Mouse (Mus musculus) stomach, embryonic 14.5 days (tissue): ENCODE measurements at regions not wholly inside any gene's neighbourhood (a gene's known extent, or its start where the extent isn't known, plus 50 kb on each side); places are given as distances from the start of the nearest gene placed in this dataset.

Experiments used
- ATAC-seq: fragments of 200-750 bp; cut with Nextera tagmentation; 2 replicates; pipeline ENCODE4 v1.8.0; 2017; ENCODE audit warnings: low read depth, moderate TSS enrichment; ENCODE audit not compliant: insufficient number of reproducible peaks, insufficient read depth, low FRiP score
- H3K27ac ChIP-seq: fragments of 300-500 bp; sonication (generic); 2 replicates; pipeline ENCODE4 v1.5.1; 2014; ENCODE audit warnings: mild to moderate bottlenecking, low read length, moderate library complexity, mixed read lengths
- H3K27me3 ChIP-seq: fragments of 300-500 bp; sonication (generic); 2 replicates; pipeline ENCODE4 v1.6.1; 2014; ENCODE audit warnings: low read length, control low read depth, mixed read lengths; ENCODE audit not compliant: control insufficient read depth, insufficient read depth
- H3K36me3 ChIP-seq: fragments of 300-500 bp; sonication (generic); 2 replicates; pipeline ENCODE4 v1.6.1; 2014; ENCODE audit warnings: mild to moderate bottlenecking, control low read depth, low read length, moderate library complexity, mixed read lengths; ENCODE audit not compliant: control insufficient read depth, insufficient read depth
- H3K4me1 ChIP-seq: fragments of 300-500 bp; sonication (generic); 2 replicates; pipeline ENCODE4 v1.6.1; 2014; ENCODE audit warnings: low read length, control low read depth, mixed read lengths; ENCODE audit not compliant: control insufficient read depth, insufficient read depth
- H3K4me2 ChIP-seq: fragments of 300-500 bp; sonication (generic); replicated peaks from 2 replicates; pipeline ENCODE4 v1.6.1; 2014; ENCODE audit warnings: low read depth, low read length, control low read depth
- H3K4me3 ChIP-seq: fragments of 300-500 bp; sonication (generic); 2 replicates; pipeline ENCODE4 v1.5.1; 2014; ENCODE audit warnings: low read depth, low read length, control low read depth
- H3K9ac ChIP-seq: fragments of 300-500 bp; sonication (generic); replicated peaks from 2 replicates; pipeline ENCODE4 v1.6.1; 2014; ENCODE audit warnings: low read depth, mild to moderate bottlenecking, control low read depth, low read length, moderate library complexity, mixed read lengths
- H3K9me3 ChIP-seq: fragments of 300-500 bp; sonication (generic); 2 replicates; pipeline ENCODE4 v1.6.1; 2016; ENCODE audit warnings: low read depth, low read length, control low read depth; ENCODE audit not compliant: control insufficient read depth
- WGBS: fragments of 180-500 bp; shearing (Covaris S2); extraction: QIAGEN DNeasy Blood & Tissue Kit; methylation state at CpG from one replicate; pipeline ENCODE4 v1.1.7; 2014; 5-methylcytosine and 5-hydroxymethylcytosine counted together

- Histone ChIP-seq H3K4me3 (no peak overlapping the region), H3K9ac (no peak overlapping the region), H3K27ac (no peak overlapping the region), H3K4me1 (peaks cover 21% of the 10 kb centered on the region; the same call in 1 of the 2 replicates), H3K27me3 (no peaks in the 10 kb centered on the region), H3K36me3 (no peaks in the 10 kb centered on the region), H3K9me3 (no peaks in the 10 kb centered on the region), H3K4me2 (no peak overlapping the region)
- WGBS: 56% methylated on average over 2 of the region's 2 CpGs
- ATAC-seq: no peak
These were observed 108.9 kb upstream of the L3mbtl4 start for GRCm38 (mm10) chr17:68164666-68165065.

GRCm38 (mm10) chr17:68165171-68165825 is 108.3 kb upstream of the L3mbtl4 start:
- H3K9ac ChIP-seq: no peak overlapping the region
- 38% methylated on average over 15 of the region's 15 CpGs for WGBS
- H3K36me3 ChIP-seq: no peaks in the 10 kb centered on the region
- H3K4me3 ChIP-seq: no peak overlapping the region
- H3K27ac ChIP-seq: peak overlapping the region; percentile 23; the same call in 1 of the 2 replicates
- no peak for ATAC-seq
- no peak overlapping the region for H3K4me2 ChIP-seq
- no peaks in the 10 kb centered on the region for H3K9me3 ChIP-seq
- H3K4me1 ChIP-seq: peaks cover 21% of the 10 kb centered on the region; the same call in 1 of the 2 replicates
- no peaks in the 10 kb centered on the region for H3K27me3 ChIP-seq

- Histone ChIP-seq H3K4me2 (no peak overlapping the region), H3K9me3 (no peaks in the 10 kb centered on the region), H3K9ac (no peak overlapping the region), H3K4me3 (no peak overlapping the region), H3K27ac (no peak overlapping the region), H3K36me3 (no peaks in the 10 kb centered on the region), H3K4me1 (peaks cover 21% of the 10 kb centered on the region; the same call in 1 of the 2 replicates), H3K27me3 (no peaks in the 10 kb centered on the region)
- 81% methylated on average over 4 of the region's 4 CpGs for WGBS
- no peak for ATAC-seq
These were observed 107.2 kb upstream of the L3mbtl4 start for GRCm38 (mm10) chr17:68166397-68166796.

GRCm38 (mm10) chr17:68172838-68173237 is 100.8 kb upstream of the L3mbtl4 start:
- Histone ChIP-seq H3K9me3 (no peaks in the 10 kb centered on the region), H3K4me1 (no peaks in the 10 kb centered on the region), H3K4me3 (no peak overlapping the region), H3K9ac (no peak overlapping the region), H3K27me3 (no peaks in the 10 kb centered on the region), H3K4me2 (no peak overlapping the region), H3K36me3 (no peaks in the 10 kb centered on the region), H3K27ac (no peak overlapping the region)
- no peak for ATAC-seq
- 90% methylated on average over 7 of the region's 7 CpGs for WGBS

- Histone ChIP-seq H3K27ac (no peak overlapping the region), H3K9me3 (no peaks in the 10 kb centered on the region), H3K9ac (no peak overlapping the region), H3K27me3 (no peaks in the 10 kb centered on the region), H3K4me2 (no peak overlapping the region), H3K4me3 (no peak overlapping the region), H3K36me3 (no peaks in the 10 kb centered on the region), H3K4me1 (no peaks in the 10 kb centered on the region)
- no peak for ATAC-seq
- 60% methylated on average over 9 of the region's 9 CpGs for WGBS
These were observed 96.9 kb upstream of the L3mbtl4 start for GRCm38 (mm10) chr17:68176611-68177165.

DNA sequence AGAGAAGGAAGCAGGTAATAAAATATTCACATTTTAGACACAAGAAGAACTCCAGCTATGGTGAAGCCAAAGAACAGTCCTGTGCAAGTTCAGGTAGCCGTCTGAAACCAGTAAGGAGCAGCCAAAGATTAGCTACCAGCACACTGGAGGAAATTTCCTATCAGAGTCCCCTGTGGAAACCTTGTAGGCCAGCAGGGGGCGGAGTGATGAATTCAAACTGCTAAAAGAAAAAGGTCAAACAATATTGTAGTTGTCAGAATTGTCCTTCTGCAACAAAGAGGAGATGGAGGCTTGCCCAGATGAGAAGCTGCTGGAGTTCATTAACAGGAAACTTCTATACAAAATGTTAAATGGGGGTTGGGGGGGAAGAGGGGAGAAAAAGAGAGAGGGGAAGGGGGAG is 95.8 kb upstream of the L3mbtl4 start:
- 22% methylated on average over 2 of the region's 2 CpGs for WGBS

GRCm38 (mm10) chr17:68185385-68185784 is 88.2 kb upstream of the L3mbtl4 start:
- Histone ChIP-seq H3K27ac (no peak overlapping the region), H3K4me1 (0 out of 2 replicates have a peak, but pooled peaks cover 3% of the 10 kb centered on the region), H3K4me2 (no peak overlapping the region), H3K36me3 (no peaks in the 10 kb centered on the region), H3K9me3 (no peaks in the 10 kb centered on the region), H3K4me3 (no peak overlapping the region), H3K27me3 (no peaks in the 10 kb centered on the region), H3K9ac (no peak overlapping the region)
- no peak for ATAC-seq
- 25% methylated on average over 2 of the region's 2 CpGs for WGBS

More for the DNA sequence above, 95.8 kb upstream of the L3mbtl4 start:
- no peak overlapping the region for H3K4me2 ChIP-seq
- H3K36me3 ChIP-seq: no peaks in the 10 kb centered on the region
- ATAC-seq: no peak
- no peak overlapping the region for H3K27ac ChIP-seq
- no peaks in the 10 kb centered on the region for H3K27me3 ChIP-seq
- no peaks in the 10 kb centered on the region for H3K9me3 ChIP-seq
- H3K4me3 ChIP-seq: no peak overlapping the region
- no peak overlapping the region for H3K9ac ChIP-seq
- H3K4me1 ChIP-seq: no peaks in the 10 kb centered on the region

GRCm38 (mm10) chr17:68189888-68190287 is 83.7 kb upstream of the L3mbtl4 start:
- no peaks in the 10 kb centered on the region for H3K9me3 ChIP-seq
- no peak overlapping the region for H3K27ac ChIP-seq
- 0 out of 2 replicates have a peak, but pooled peaks cover 3% of the 10 kb centered on the region for H3K4me1 ChIP-seq
- 90% methylated on average over 4 of the region's 4 CpGs for WGBS
- ATAC-seq: no peak
- H3K9ac ChIP-seq: no peak overlapping the region
- no peaks in the 10 kb centered on the region for H3K36me3 ChIP-seq
- no peak overlapping the region for H3K4me3 ChIP-seq
- H3K27me3 ChIP-seq: no peaks in the 10 kb centered on the region
- H3K4me2 ChIP-seq: no peak overlapping the region
